Comparison of ENCODE assay signal across 24 mouse cellular contexts in genomic region chr3:132655955-132656354, GRCm38 (mm10). TPM values are rescaled to one million over a fixed set of nuclear protein-coding genes. Genes with fewer than 3 reads are reported as not detected.
DNase-seq lines count a peak whose midpoint lies in the region; ATAC-seq and TF ChIP-seq lines count a peak whose summit lies in the region.
"Had no signal": no experiment of that assay in that cellular context is flagged by ENCODE, and none has a peak within 500 bp of the region (broad histone marks: within the 10 kb centered on the region; RNA-seq: fewer than 3 reads in every experiment).

No protein-coding gene starts in this region.

- H3K9ac ChIP-seq in hindbrain, embryonic 11.5 days (ENCODE audit: low read depth, low read length) = no peak overlapping the region
- no peak overlapping the region for H3K9ac ChIP-seq in hindbrain, embryonic 12.5 days
- no peak overlapping the region for H3K9ac ChIP-seq in kidney, embryonic 15.5 days
- no peak overlapping the region for H3K9ac ChIP-seq in neural tube, embryonic 11.5 days (ENCODE audit: low read length)
- no peak overlapping the region for H3K9ac ChIP-seq in neural tube, embryonic 15.5 days (replicated peaks)
- no peak overlapping the region for H3K9ac ChIP-seq in stomach, postnatal 0 days (ENCODE audit: low read length)
- H3K9ac ChIP-seq: embryonic facial prominence, embryonic 12.5 days; forebrain, embryonic 12.5 days; hindbrain, embryonic 14.5 days had no signal

- DNase-seq in hindbrain, embryonic 11.5 days (ENCODE audit: low spot score) = no peak
- no peak for DNase-seq in kidney, adult 11 months
- DNase-seq in neural tube, embryonic 11.5 days (ENCODE audit: low spot score) = no peak
- DNase-seq in stomach, postnatal 0 days (ENCODE audit: low spot score) = no peak
- no peak for DNase-seq in testis, postnatal 14 days (ENCODE audit: low spot score)
- DNase-seq: adrenal gland, postnatal 14 days; cerebellum, adult 11-12 months; cerebellum, adult 9-10 months; cerebellum, postnatal 25 days; gastrocnemius, adult 2 months; gastrocnemius, postnatal 25 days; heart, postnatal 10 days; heart, postnatal 4 days had no signal

- no peaks in the 10 kb centered on the region for H3K9me3 ChIP-seq in hindbrain, embryonic 11.5 days (ENCODE audit: control insufficient read depth, low read length)
- H3K9me3 ChIP-seq in hindbrain, embryonic 12.5 days (replicated peaks) = 0 out of 2 replicates have a peak, but pooled peaks cover 2% of the 10 kb centered on the region
- H3K9me3 ChIP-seq in kidney, embryonic 15.5 days (replicated peaks) = no peaks in the 10 kb centered on the region
- no peaks in the 10 kb centered on the region for H3K9me3 ChIP-seq in neural tube, embryonic 11.5 days (ENCODE audit: control insufficient read depth, low read length)
- H3K9me3 ChIP-seq in neural tube, embryonic 15.5 days (replicated peaks) = no peaks in the 10 kb centered on the region
- H3K9me3 ChIP-seq in stomach, postnatal 0 days (ENCODE audit: control insufficient read depth, low read length) = no peaks in the 10 kb centered on the region
- H3K9me3 ChIP-seq: embryonic facial prominence, embryonic 12.5 days; forebrain, embryonic 12.5 days; heart, embryonic 10.5 days had no signal

- H3K4me1 ChIP-seq in hindbrain, embryonic 11.5 days (replicated peaks; ENCODE audit: control insufficient read depth, insufficient read depth, low read length) = no peaks in the 10 kb centered on the region
- no peaks in the 10 kb centered on the region for H3K4me1 ChIP-seq in hindbrain, embryonic 12.5 days
- no peaks in the 10 kb centered on the region for H3K4me1 ChIP-seq in kidney, embryonic 15.5 days
- no peaks in the 10 kb centered on the region for H3K4me1 ChIP-seq in neural tube, embryonic 11.5 days (ENCODE audit: control insufficient read depth, insufficient read depth, low read length)
- no peaks in the 10 kb centered on the region for H3K4me1 ChIP-seq in neural tube, embryonic 15.5 days
- no peaks in the 10 kb centered on the region for H3K4me1 ChIP-seq in stomach, postnatal 0 days (replicated peaks; ENCODE audit: control insufficient read depth, insufficient read depth)
- H3K4me1 ChIP-seq: embryonic facial prominence, embryonic 12.5 days; forebrain, embryonic 12.5 days; heart, embryonic 10.5 days had no signal

- 85% methylated on average over 2 of the region's 2 CpGs for WGBS in hindbrain, embryonic 11.5 days
- 71% methylated on average over 2 of the region's 2 CpGs for WGBS in hindbrain, embryonic 12.5 days
- WGBS in kidney, embryonic 15.5 days = 77% methylated on average over 2 of the region's 2 CpGs
- 84% methylated on average over 2 of the region's 2 CpGs for WGBS in neural tube, embryonic 11.5 days
- WGBS in neural tube, embryonic 15.5 days = 59% methylated on average over 2 of the region's 2 CpGs
- WGBS in stomach, postnatal 0 days = 75% methylated on average over 2 of the region's 2 CpGs

- H3K36me3 ChIP-seq in hindbrain, embryonic 11.5 days (ENCODE audit: control insufficient read depth, insufficient read depth, low read length) = no peaks in the 10 kb centered on the region
- peaks cover 25% of the 10 kb centered on the region for H3K36me3 ChIP-seq in hindbrain, embryonic 12.5 days
- H3K36me3 ChIP-seq in kidney, embryonic 15.5 days = peaks cover 28% of the 10 kb centered on the region
- H3K36me3 ChIP-seq in neural tube, embryonic 11.5 days (ENCODE audit: control insufficient read depth, insufficient read depth, low read length) = peaks cover 2% of the 10 kb centered on the region; the same call in 1 of the 2 replicates
- peaks cover 24% of the 10 kb centered on the region for H3K36me3 ChIP-seq in neural tube, embryonic 15.5 days
- peaks cover 6% of the 10 kb centered on the region; the same call in 1 of the 2 replicates for H3K36me3 ChIP-seq in stomach, postnatal 0 days (ENCODE audit: control insufficient read depth, insufficient read depth, low read length)

- ATAC-seq in hindbrain, embryonic 11.5 days (ENCODE audit: low FRiP score) = 0 out of 2 replicates have a peak, but pooled peaks have one; percentile 35
- ATAC-seq in hindbrain, embryonic 12.5 days (ENCODE audit: low FRiP score) = no peak
- ATAC-seq in kidney, embryonic 15.5 days (replicated peaks; ENCODE audit: low FRiP score) = peak; percentile 77
- peak; percentile 31; the same call in 1 of the 2 replicates for ATAC-seq in neural tube, embryonic 11.5 days (ENCODE audit: insufficient read depth, low FRiP score, low TSS enrichment)
- no peak for ATAC-seq in neural tube, embryonic 15.5 days (ENCODE audit: low FRiP score)
- ATAC-seq in stomach, postnatal 0 days (ENCODE audit: low FRiP score, low TSS enrichment) = peak; percentile 49
- ATAC-seq: activated CD4-positive, CD25-positive, alpha-beta regulatory T cell, adult 4 months; forebrain, embryonic 16.5 days had no signal

- no peak for TF ChIP-seq CTCF in stomach, postnatal 0 days (IDR thresholded peaks at IDR 0.05; ENCODE audit: low read depth)

- no peak overlapping the region for H3K27ac ChIP-seq in hindbrain, embryonic 11.5 days (ENCODE audit: low read depth, low read length)
- no peak overlapping the region for H3K27ac ChIP-seq in hindbrain, embryonic 12.5 days
- H3K27ac ChIP-seq in kidney, embryonic 15.5 days = peak overlapping the region; percentile 13; the same call in 1 of the 2 replicates
- no peak overlapping the region for H3K27ac ChIP-seq in neural tube, embryonic 11.5 days (ENCODE audit: low read depth, low read length)
- no peak overlapping the region for H3K27ac ChIP-seq in neural tube, embryonic 15.5 days (replicated peaks)
- no peak overlapping the region for H3K27ac ChIP-seq in stomach, postnatal 0 days (replicated peaks)
- H3K27ac ChIP-seq: embryonic facial prominence, embryonic 12.5 days; forebrain, embryonic 12.5 days; gastrocnemius, adult 2 months; heart, embryonic 10.5 days; hindbrain, embryonic 14.5 days had no signal

- no peak overlapping the region for H3K4me3 ChIP-seq in hindbrain, embryonic 11.5 days (ENCODE audit: low read depth, low read length)
- no peak overlapping the region for H3K4me3 ChIP-seq in hindbrain, embryonic 12.5 days
- H3K4me3 ChIP-seq in kidney, embryonic 15.5 days (replicated peaks) = no peak overlapping the region
- H3K4me3 ChIP-seq in neural tube, embryonic 11.5 days (ENCODE audit: low read depth, low read length) = no peak overlapping the region
- no peak overlapping the region for H3K4me3 ChIP-seq in neural tube, embryonic 15.5 days (replicated peaks)
- no peak overlapping the region for H3K4me3 ChIP-seq in stomach, postnatal 0 days (ENCODE audit: low read depth, low read length)
- H3K4me3 ChIP-seq: embryonic facial prominence, embryonic 12.5 days; forebrain, embryonic 12.5 days; gastrocnemius, adult 2 months; heart, embryonic 10.5 days had no signal

- no peaks in the 10 kb centered on the region for H3K27me3 ChIP-seq in hindbrain, embryonic 11.5 days (ENCODE audit: control insufficient read depth, insufficient read depth, low read length)
- H3K27me3 ChIP-seq in hindbrain, embryonic 12.5 days = no peaks in the 10 kb centered on the region
- no peaks in the 10 kb centered on the region for H3K27me3 ChIP-seq in kidney, embryonic 15.5 days
- no peaks in the 10 kb centered on the region for H3K27me3 ChIP-seq in neural tube, embryonic 11.5 days (ENCODE audit: control insufficient read depth, insufficient read depth, low read length)
- no peaks in the 10 kb centered on the region for H3K27me3 ChIP-seq in neural tube, embryonic 15.5 days (replicated peaks)
- H3K27me3 ChIP-seq in stomach, postnatal 0 days (ENCODE audit: control insufficient read depth, insufficient read depth, low read length) = no peaks in the 10 kb centered on the region
- H3K27me3 ChIP-seq: embryonic facial prominence, embryonic 12.5 days; forebrain, embryonic 12.5 days had no signal

- H3K4me2 ChIP-seq in hindbrain, embryonic 11.5 days (replicated peaks; ENCODE audit: low read depth, low read length) = no peak overlapping the region
- no peak overlapping the region for H3K4me2 ChIP-seq in hindbrain, embryonic 12.5 days (replicated peaks)
- no peak overlapping the region for H3K4me2 ChIP-seq in kidney, embryonic 15.5 days
- no peak overlapping the region for H3K4me2 ChIP-seq in neural tube, embryonic 11.5 days (ENCODE audit: low read depth)
- H3K4me2 ChIP-seq in neural tube, embryonic 15.5 days = no peak overlapping the region
- H3K4me2 ChIP-seq in stomach, postnatal 0 days (replicated peaks; ENCODE audit: low read depth) = no peak overlapping the region
- H3K4me2 ChIP-seq: embryonic facial prominence, embryonic 12.5 days; forebrain, embryonic 12.5 days; hindbrain, embryonic 14.5 days had no signal

- peak; percentile 42 for TF ChIP-seq EP300 in stomach, postnatal 0 days (optimal IDR thresholded peaks at IDR 0.05)

RNA-seq across cellular contexts. Expression of gene Gimd1, which starts 26.3 kb away (rescaled TPM):
- not detected in 2 replicates for polyA plus RNA-seq in hindbrain, embryonic 11.5 days (2014; fragmentation: Nextera tagmentation; extraction: Ambion mirVana)
- not detected in 2 replicates for polyA plus RNA-seq in hindbrain, embryonic 12.5 days (2016; fragmentation: Nextera tagmentation; extraction: Ambion mirVana)
- polyA plus RNA-seq in kidney, embryonic 15.5 days (2015; fragmentation: Nextera tagmentation; extraction: Ambion mirVana) = 1.4 and 2.2 TPM in 2 replicates
- polyA plus RNA-seq in neural tube, embryonic 11.5 days (2014; fragmentation: Nextera tagmentation; extraction: Ambion mirVana) = not detected in 2 replicates
- polyA plus RNA-seq in neural tube, embryonic 15.5 days (2015; fragmentation: Nextera tagmentation; extraction: Ambion mirVana) = 0.11 TPM in 1 of 2 replicates, not detected in the other
- 0.11 and 0.24 TPM in 2 replicates for polyA plus RNA-seq in stomach, postnatal 0 days (2015; fragmentation: Nextera tagmentation; extraction: Ambion mirVana)
- polyA plus RNA-seq: activated CD4-positive, CD25-positive, alpha-beta regulatory T cell, adult 4 months; cortical plate, adult 2 months; embryonic facial prominence, embryonic 12.5 days; forebrain, embryonic 12.5 days; forebrain, embryonic 16.5 days; heart, embryonic 14.5 days; hindbrain, embryonic 14.5 days had no signal

RNA-seq across cellular contexts. Expression of gene Tbck, which starts 28.0 kb away (rescaled TPM):
- 24.3 and 28.8 TPM in 2 replicates for polyA plus RNA-seq in hindbrain, embryonic 11.5 days (2014; fragmentation: Nextera tagmentation; extraction: Ambion mirVana)
- polyA plus RNA-seq in hindbrain, embryonic 12.5 days (2016; fragmentation: Nextera tagmentation; extraction: Ambion mirVana) = 32.4 and 32.6 TPM in 2 replicates
- 22.6 and 23.5 TPM in 2 replicates for polyA plus RNA-seq in kidney, embryonic 15.5 days (2015; fragmentation: Nextera tagmentation; extraction: Ambion mirVana)
- 23.5 and 23.9 TPM in 2 replicates for polyA plus RNA-seq in neural tube, embryonic 11.5 days (2014; fragmentation: Nextera tagmentation; extraction: Ambion mirVana)
- 30.8 and 32.2 TPM in 2 replicates for polyA plus RNA-seq in neural tube, embryonic 15.5 days (2015; fragmentation: Nextera tagmentation; extraction: Ambion mirVana)
- polyA plus RNA-seq in stomach, postnatal 0 days (2015; fragmentation: Nextera tagmentation; extraction: Ambion mirVana) = 8.5 and 9.2 TPM in 2 replicates

RNA-seq across cellular contexts. Expression of gene Aimp1, which starts 28.2 kb away (rescaled TPM):
- 87.2 and 88.5 TPM in 2 replicates for polyA plus RNA-seq in hindbrain, embryonic 11.5 days (2014; fragmentation: Nextera tagmentation; extraction: Ambion mirVana)
- 64.2 and 67.0 TPM in 2 replicates for polyA plus RNA-seq in hindbrain, embryonic 12.5 days (2016; fragmentation: Nextera tagmentation; extraction: Ambion mirVana)
- polyA plus RNA-seq in kidney, embryonic 15.5 days (2015; fragmentation: Nextera tagmentation; extraction: Ambion mirVana) = 69.2 and 70.5 TPM in 2 replicates
- polyA plus RNA-seq in neural tube, embryonic 11.5 days (2014; fragmentation: Nextera tagmentation; extraction: Ambion mirVana) = 77.6 and 86.0 TPM in 2 replicates
- 57.2 and 63.2 TPM in 2 replicates for polyA plus RNA-seq in neural tube, embryonic 15.5 days (2015; fragmentation: Nextera tagmentation; extraction: Ambion mirVana)
- 55.4 and 59.2 TPM in 2 replicates for polyA plus RNA-seq in stomach, postnatal 0 days (2015; fragmentation: Nextera tagmentation; extraction: Ambion mirVana)

Comparison
In these comparisons a context has a peak if more than half of its experiments do, and no peak if none do; other contexts are left out.
1. ATAC-seq: peak in hindbrain, embryonic 11.5 days (single experiment), kidney, embryonic 15.5 days (single experiment), neural tube, embryonic 11.5 days (single experiment) and stomach, postnatal 0 days (single experiment); none in hindbrain, embryonic 12.5 days (single experiment) and neural tube, embryonic 15.5 days (single experiment).